Mouse (Mus musculus) MEL (cell line): ENCODE measurements around the gene Zfp366. TPM values are rescaled to one million over a fixed set of nuclear protein-coding genes. Genes with fewer than 3 reads are reported as not detected.

Source experiments
- DNase-seq: peaks from one replicate; pipeline ENCODE4 v3.0.0; 2011; ENCODE audit warnings: low read depth, low spot score
- H3K27ac ChIP-seq: 2 replicates; pipeline ENCODE4 v1.5.1; 2012; ENCODE audit warnings: low read depth, mild to moderate bottlenecking, control low read depth, low read length, moderate library complexity; ENCODE audit not compliant: control insufficient read depth
- H3K27me3 ChIP-seq, 2 experiments: fragments of 150-350 bp in 1 of 2; sonication (generic) in 1 of 2; 2 replicates each; pipeline ENCODE4 v1.6.1; 2012; ENCODE audit warnings: low read length in 2 of 2, mild to moderate bottlenecking in 2 of 2, improper control_type of control experiment in 1 of 2, moderate library complexity in 1 of 2; ENCODE audit not compliant: insufficient read depth in 2 of 2, control insufficient read depth in 1 of 2
- H3K36me3 ChIP-seq, 2 experiments: 2 replicates each; pipeline ENCODE4 v1.6.1; 2012 to 2014; ENCODE audit warnings: low read length in 2 of 2, improper control_type of control experiment in 1 of 2, inconsistent platforms in 1 of 2, mild to moderate bottlenecking in 1 of 2; ENCODE audit not compliant: insufficient read depth in 2 of 2, control insufficient read depth in 1 of 2
- H3K4me1 ChIP-seq, 2 experiments: fragments of 150-350 bp in 1 of 2; sonication (generic) in 1 of 2; 2 replicates each; pipeline ENCODE4 v1.6.1; 2012; ENCODE audit warnings: low read length in 2 of 2, improper control_type of control experiment in 1 of 2, mild to moderate bottlenecking in 1 of 2; ENCODE audit not compliant: insufficient read depth in 2 of 2, control insufficient read depth in 1 of 2
- H3K4me3 ChIP-seq, 2 experiments: fragments of 150-350 bp in 1 of 2; sonication (generic) in 1 of 2; 2 replicates each; pipeline ENCODE4 v1.5.1; 2012; ENCODE audit warnings: low read depth in 2 of 2, low read length in 2 of 2, mild to moderate bottlenecking in 2 of 2, moderate library complexity in 2 of 2, control low read depth in 1 of 2, improper control_type of control experiment in 1 of 2; ENCODE audit not compliant: control insufficient read depth in 1 of 2, insufficient read depth in 1 of 2
- H3K79me2 ChIP-seq: 2 replicates; pipeline ENCODE4 v1.6.1; 2012; ENCODE audit warnings: mild to moderate bottlenecking, low read length, moderate library complexity; ENCODE audit not compliant: control insufficient read depth, poor library complexity, insufficient read depth
- H3K9ac ChIP-seq: 2 replicates; pipeline ENCODE4 v1.6.1; 2012; ENCODE audit warnings: low read depth, mild to moderate bottlenecking, control low read depth, low read length, moderate library complexity; ENCODE audit not compliant: control insufficient read depth, poor library complexity, severe bottlenecking
- H3K9me3 ChIP-seq: fragments of 150-350 bp; sonication (generic); replicated peaks from 2 replicates; pipeline ENCODE4 v1.6.1; 2012; ENCODE audit warnings: mild to moderate bottlenecking, low read length, improper control_type of control experiment, moderate library complexity; ENCODE audit not compliant: insufficient read depth
- BHLHE40 ChIP-seq: IDR thresholded peaks from 2 replicates; pipeline ENCODE4 v1.6.1; 2012; ENCODE audit warnings: low read depth, mild to moderate bottlenecking, inconsistent platforms, low read length, improper control_type of control experiment, borderline replicate concordance
- CHD1 ChIP-seq: IDR thresholded peaks from 2 replicates; pipeline ENCODE4 v1.6.1; 2012; ENCODE audit warnings: low read depth, mild to moderate bottlenecking, inconsistent platforms, low read length, improper control_type of control experiment
- CHD2 ChIP-seq: IDR thresholded peaks from 2 replicates; pipeline ENCODE4 v1.6.1; 2011; ENCODE audit warnings: low read length, improper control_type of control experiment
- E2F4 ChIP-seq: IDR thresholded peaks from 2 replicates; pipeline ENCODE4 v1.6.1; 2011; ENCODE audit warnings: low read depth, low read length, improper control_type of control experiment, borderline replicate concordance
- GABPA ChIP-seq: IDR thresholded peaks from 2 replicates; pipeline ENCODE4 v1.6.1; 2012; ENCODE audit warnings: low read depth, mild to moderate bottlenecking, inconsistent platforms, low read length, improper control_type of control experiment, moderate library complexity
- KAT2A ChIP-seq: conservative IDR thresholded peaks from 2 replicates; pipeline ENCODE4 v1.6.1; 2012; ENCODE audit warnings: low read depth, low read length, improper control_type of control experiment, inconsistent platforms
- MXI1 ChIP-seq: IDR thresholded peaks from 2 replicates; pipeline ENCODE4 v1.6.1; 2011; ENCODE audit warnings: mild to moderate bottlenecking, low read depth, low read length, improper control_type of control experiment
- MYB ChIP-seq: IDR thresholded peaks from 2 replicates; pipeline ENCODE4 v1.6.1; 2011; ENCODE audit warnings: mild to moderate bottlenecking, low read depth, low read length, improper control_type of control experiment
- MYC ChIP-seq: IDR thresholded peaks from 2 replicates; pipeline ENCODE4 v1.6.1; 2011; ENCODE audit warnings: low read depth, mild to moderate bottlenecking, low read length, improper control_type of control experiment, moderate library complexity
- NELFE ChIP-seq: IDR thresholded peaks from 2 replicates; pipeline ENCODE4 v1.6.1; 2011; ENCODE audit warnings: low read depth, low read length, improper control_type of control experiment
- NRF1 ChIP-seq: IDR thresholded peaks from 2 replicates; pipeline ENCODE4 v1.6.1; 2014; ENCODE audit warnings: low read depth, mild to moderate bottlenecking, inconsistent platforms, low read length, improper control_type of control experiment, moderate library complexity; ENCODE audit not compliant: poor library complexity, insufficient read depth, severe bottlenecking
- POLR2AphosphoS5 ChIP-seq: IDR thresholded peaks from 2 replicates; pipeline ENCODE4 v1.6.1; 2012; ENCODE audit warnings: low read depth, borderline replicate concordance, mild to moderate bottlenecking, inconsistent platforms, low read length, moderate library complexity, mixed read lengths
- RAD21 ChIP-seq: IDR thresholded peaks from 2 replicates; pipeline ENCODE4 v1.6.1; 2011; ENCODE audit warnings: mild to moderate bottlenecking, low read depth, low read length, improper control_type of control experiment
- RCOR1 ChIP-seq: IDR thresholded peaks from 2 replicates; pipeline ENCODE4 v1.6.1; 2012; ENCODE audit warnings: low read depth, mild to moderate bottlenecking, inconsistent platforms, low read length, improper control_type of control experiment
- SMC3 ChIP-seq: IDR thresholded peaks from 2 replicates; pipeline ENCODE4 v1.6.1; 2011; ENCODE audit warnings: low read depth, low read length, improper control_type of control experiment
- TAL1 ChIP-seq: IDR thresholded peaks from 2 replicates; pipeline ENCODE4 v1.6.1; 2012; ENCODE audit warnings: mild to moderate bottlenecking, inconsistent platforms, low read length, moderate library complexity, mixed read lengths
- TBP ChIP-seq: IDR thresholded peaks from 2 replicates; pipeline ENCODE4 v1.8.0; 2011; ENCODE audit warnings: low read depth, low read length, improper control_type of control experiment
- TCF12 ChIP-seq: IDR thresholded peaks from 2 replicates; pipeline ENCODE4 v1.6.1; 2014; ENCODE audit warnings: low read depth, mild to moderate bottlenecking, inconsistent platforms, low read length, improper control_type of control experiment, moderate library complexity
- USF1 ChIP-seq: IDR thresholded peaks from 2 replicates; pipeline ENCODE4 v1.6.1; 2014; ENCODE audit warnings: low read depth, mild to moderate bottlenecking, inconsistent platforms, low read length, improper control_type of control experiment, moderate library complexity
- USF2 ChIP-seq, 2 experiments: IDR thresholded peaks; 2 replicates each; pipeline ENCODE4 v1.6.1; 2011 to 2012; ENCODE audit warnings: improper control_type of control experiment in 2 of 2, low read length in 2 of 2, borderline replicate concordance in 1 of 2, inconsistent platforms in 1 of 2, low read depth in 1 of 2, mild to moderate bottlenecking in 1 of 2; ENCODE audit not compliant: insufficient read depth in 1 of 2
- ZKSCAN1 ChIP-seq: IDR thresholded peaks from 2 replicates; pipeline ENCODE4 v1.6.1; 2012; ENCODE audit warnings: low read depth, mild to moderate bottlenecking, inconsistent platforms, low read length, improper control_type of control experiment, moderate library complexity
- ZMIZ1 ChIP-seq: IDR thresholded peaks from 2 replicates; pipeline ENCODE4 v1.6.1; 2012; ENCODE audit warnings: low read depth, mild to moderate bottlenecking, inconsistent platforms, low read length, improper control_type of control experiment, moderate library complexity
- ZNF384 ChIP-seq: IDR thresholded peaks from 2 replicates; pipeline ENCODE4 v1.6.1; 2012; ENCODE audit warnings: low read depth, mild to moderate bottlenecking, inconsistent platforms, low read length, improper control_type of control experiment
- polyA plus RNA-seq, 2 experiments: library from polyadenylated mRNA; stranded (reverse) in 1 of 2; unstranded in 1 of 2; fragments of >175 nt in 1 of 2; fragments of >200 nt in 1 of 2; gene quantifications; 2 replicates each; pipeline versions ENCODE4 v1.2.1 to v1.2.4; 2012; ENCODE audit warnings: low replicate concordance in 2 of 2, low read depth in 1 of 2; ENCODE audit not compliant: insufficient read length in 2 of 2, insufficient read depth in 1 of 2, missing spikeins in 1 of 2
- total RNA-seq: library from RNA; depleted of rRNA; stranded (reverse); fragments of 300-350 nt; gene quantifications from 2 replicates; pipeline ENCODE4 v1.2.3, GENCODE M21; 2012

Zfp366 gene
- total and polyA plus RNA-seq, 3 experiments: not detected

GRCm38 (mm10) chr13:99221996-99222395, 37.4 kb downstream of the Zfp366 start:
- DNase-seq: no peak
- no peak overlapping the region for H3K9ac ChIP-seq
- TF ChIP-seq RAD21: no peak
- TF ChIP-seq RCOR1: no peak
- TF ChIP-seq KAT2A: no peak
- TF ChIP-seq NRF1: no peak
- TF ChIP-seq BHLHE40: no peak
- no peak for TF ChIP-seq USF2 (IDR thresholded peaks at IDR 0.05; ENCODE audit: borderline replicate concordance in 1 of 2, insufficient read depth in 1 of 2, low read depth in 1 of 2, low read length in 2 of 2)
- TF ChIP-seq E2F4: no peak
- TF ChIP-seq MYC: no peak
- TF ChIP-seq ZNF384: no peak
- no peaks in the 10 kb centered on the region for H3K36me3 ChIP-seq
- no peaks in the 10 kb centered on the region for H3K9me3 ChIP-seq
- no peak overlapping the region for H3K27ac ChIP-seq
- no peak overlapping the region for H3K4me3 ChIP-seq
- H3K79me2 ChIP-seq: no peaks in the 10 kb centered on the region
- no peaks in the 10 kb centered on the region for H3K4me1 ChIP-seq
- H3K27me3 ChIP-seq: no peaks in the 10 kb centered on the region

- Histone ChIP-seq H3K9ac (no peak overlapping the region), H3K4me1 (no peaks in the 10 kb centered on the region), H3K9me3 (no peaks in the 10 kb centered on the region), H3K27ac (no peak overlapping the region), H3K27me3 (no peaks in the 10 kb centered on the region), H3K4me3 (no peak overlapping the region), H3K79me2 (no peaks in the 10 kb centered on the region), H3K36me3 (no peaks in the 10 kb centered on the region)
- no peak for TF ChIP-seq TAL1
- no peak for TF ChIP-seq USF2 (IDR thresholded peaks at IDR 0.05; ENCODE audit: borderline replicate concordance in 1 of 2, insufficient read depth in 1 of 2, low read depth in 1 of 2, low read length in 2 of 2)
- TF ChIP-seq USF1: no peak
- no peak for TF ChIP-seq RCOR1
- no peak for DNase-seq
These were observed 37.9 kb downstream of the Zfp366 start for GRCm38 (mm10) chr13:99222476-99222875.

- TF ChIP-seq TAL1: no peak
- no peak for TF ChIP-seq MXI1
- TF ChIP-seq NELFE: no peak
- TF ChIP-seq CHD1: no peak
- TF ChIP-seq MYC: no peak
- no peak for TF ChIP-seq POLR2AphosphoS5
- no peak for TF ChIP-seq MYB
- no peak for TF ChIP-seq SMC3
- TF ChIP-seq TCF12: no peak
- TF ChIP-seq RAD21: no peak
- TF ChIP-seq GABPA: no peak
- no peak for TF ChIP-seq USF2 (IDR thresholded peaks at IDR 0.05; ENCODE audit: borderline replicate concordance in 1 of 2, insufficient read depth in 1 of 2, low read depth in 1 of 2, low read length in 2 of 2)
- no peak for TF ChIP-seq RCOR1
- TF ChIP-seq ZNF384: no peak
- no peak for TF ChIP-seq CHD2
- TF ChIP-seq ZMIZ1: no peak
- TF ChIP-seq ZKSCAN1: no peak
- TF ChIP-seq TBP: no peak
- H3K9me3 ChIP-seq: no peaks in the 10 kb centered on the region
- no peak for DNase-seq
- H3K4me3 ChIP-seq: no peak overlapping the region
- no peak overlapping the region for H3K9ac ChIP-seq
- H3K4me1 ChIP-seq: no peaks in the 10 kb centered on the region
- H3K27ac ChIP-seq: no peak overlapping the region
- H3K27me3 ChIP-seq: no peaks in the 10 kb centered on the region
- no peaks in the 10 kb centered on the region for H3K36me3 ChIP-seq
- no peaks in the 10 kb centered on the region for H3K79me2 ChIP-seq
These were observed 38.8 kb downstream of the Zfp366 start for GRCm38 (mm10) chr13:99223321-99223884.
